Mouse (Mus musculus) forebrain, embryonic 16.5 days (tissue): Measurements from ENCODE around the gene Eno3. TPM values are rescaled to one million over a fixed set of nuclear protein-coding genes. Genes with fewer than 3 reads are reported as not detected.

Experiments used
- ATAC-seq: fragments of 200-750 bp; cut with Nextera tagmentation; 2 replicates; pipeline ENCODE4 v1.8.0; 2017; ENCODE audit warnings: mild to moderate bottlenecking, moderate library complexity
- H3K27ac ChIP-seq: fragments of 300-500 bp; sonication (generic); 2 replicates; pipeline ENCODE4 v1.5.1; 2014; ENCODE audit warnings: low read length, control low read depth
- H3K27me3 ChIP-seq: fragments of 300-500 bp; sonication (generic); replicated peaks from 2 replicates; pipeline ENCODE4 v1.6.1; 2014; ENCODE audit warnings: low read length; ENCODE audit not compliant: control insufficient read depth, insufficient read depth
- H3K36me3 ChIP-seq: fragments of 300-500 bp; sonication (generic); 2 replicates; pipeline ENCODE4 v1.6.1; 2014; ENCODE audit not compliant: control insufficient read depth, insufficient read depth
- H3K4me1 ChIP-seq: fragments of 300-500 bp; sonication (generic); replicated peaks from 2 replicates; pipeline ENCODE4 v1.6.1; 2014; ENCODE audit warnings: low read length; ENCODE audit not compliant: control insufficient read depth, insufficient read depth
- H3K4me2 ChIP-seq: fragments of 300-500 bp; sonication (generic); 2 replicates; pipeline ENCODE4 v1.6.1; 2014; ENCODE audit warnings: mild to moderate bottlenecking, low read length, control low read depth
- H3K4me3 ChIP-seq: fragments of 300-500 bp; sonication (generic); replicated peaks from 2 replicates; pipeline ENCODE4 v1.5.1; 2014; ENCODE audit warnings: mild to moderate bottlenecking, low read length, control low read depth
- H3K9ac ChIP-seq: fragments of 300-500 bp; sonication (generic); replicated peaks from 2 replicates; pipeline ENCODE4 v1.6.1; 2014; ENCODE audit warnings: low read depth, low read length, control low read depth
- H3K9me3 ChIP-seq: fragments of 300-500 bp; sonication (generic); 2 replicates; pipeline ENCODE4 v1.6.1; 2016; ENCODE audit warnings: low read length; ENCODE audit not compliant: control insufficient read depth
- WGBS: fragments of 180-500 bp; shearing (Covaris S2); extraction: QIAGEN DNeasy Blood & Tissue Kit; methylation state at CpG from one replicate; pipeline ENCODE4 v1.1.7; 2014; 5-methylcytosine and 5-hydroxymethylcytosine counted together
- polyA plus RNA-seq: library from polyadenylated mRNA; unstranded; fragments of >200 nt; fragmentation: Nextera tagmentation; extraction: Ambion mirVana; gene quantifications from 2 replicates; pipeline ENCODE4 v1.2.1, GENCODE M21; 2015

Eno3 gene
- polyA plus RNA-seq, 1 experiment from 2014 or later = 6.5 TPM

DNA sequence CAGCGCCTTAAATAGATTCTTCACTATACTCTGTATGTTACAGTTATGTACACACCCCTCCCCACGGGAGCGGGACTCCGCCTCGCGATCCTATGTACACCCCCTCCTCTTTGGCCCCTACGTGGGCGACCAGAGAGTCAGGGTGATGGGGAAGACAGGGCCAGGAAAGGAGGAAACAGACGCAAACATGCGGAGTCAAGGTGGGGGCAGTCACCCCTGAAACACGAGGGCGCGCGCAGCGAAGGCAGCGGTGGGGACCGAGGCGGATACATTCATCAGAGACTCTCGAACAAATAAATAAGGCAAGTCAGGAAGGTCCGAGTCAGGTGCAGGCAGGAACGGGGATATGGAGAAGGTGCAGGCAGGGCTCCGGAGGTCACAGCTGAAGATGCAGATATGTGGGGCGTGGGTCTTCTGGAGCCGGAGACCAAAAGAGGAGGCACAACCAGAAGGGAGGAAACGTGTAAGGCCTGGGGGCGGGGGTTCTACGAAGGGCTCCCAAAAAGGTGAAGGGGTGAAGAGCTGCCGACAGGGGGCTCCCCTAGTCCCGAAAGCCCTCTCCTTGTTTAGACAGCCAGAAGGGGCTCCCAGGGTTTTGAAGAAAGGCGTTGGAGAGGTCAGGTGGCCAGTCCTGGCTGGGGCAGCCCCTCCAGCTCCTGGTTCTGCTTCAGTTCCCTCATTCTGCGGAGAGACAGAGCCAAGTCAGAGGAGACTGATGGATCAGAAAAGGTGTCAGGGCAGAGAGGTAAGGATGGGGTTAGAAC lies 12.8 kb downstream of the Eno3 start:
- ATAC-seq = peak; percentile 26

DNA sequence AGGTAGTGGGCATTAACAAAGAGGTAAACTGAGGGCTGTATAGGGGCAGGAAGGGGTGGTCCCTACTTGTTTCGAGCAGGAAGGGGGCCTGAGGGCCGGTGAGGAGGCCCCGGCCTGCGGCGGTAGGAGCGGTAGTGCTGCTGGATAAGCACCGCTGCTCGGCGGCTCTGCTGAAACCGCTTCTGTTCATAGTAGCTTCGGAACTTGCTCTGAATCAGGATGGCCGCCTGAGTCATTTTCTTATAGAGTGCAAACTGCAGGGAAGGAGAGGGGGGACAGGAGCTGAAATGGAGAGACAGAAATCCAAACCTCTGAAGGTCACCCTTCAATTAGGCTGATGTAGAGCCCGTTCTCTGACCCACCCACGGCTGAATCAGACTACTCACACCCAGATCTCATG lies 13.5 kb downstream of the Eno3 start:
- WGBS = 38% methylated on average over 14 of the region's 14 CpGs
- Histone ChIP-seq H3K9ac (peak overlapping the region; percentile 63), H3K36me3 (no peaks in the 10 kb centered on the region; the same call in 1 of the 2 replicates), H3K27me3 (no peaks in the 10 kb centered on the region), H3K27ac (peak overlapping the region; percentile 97), H3K9me3 (no peaks in the 10 kb centered on the region), H3K4me3 (peak overlapping the region; percentile 66), H3K4me2 (peak overlapping the region; percentile 85), H3K4me1 (peaks cover 24% of the 10 kb centered on the region)
- ATAC-seq = no peak

More for the DNA sequence above, 12.8 kb downstream of the Eno3 start:
- Histone ChIP-seq H3K9me3 (no peaks in the 10 kb centered on the region), H3K9ac (peak overlapping the region; percentile 63), H3K4me3 (peak overlapping the region; percentile 66), H3K4me2 (peak overlapping the region; percentile 85), H3K27me3 (no peaks in the 10 kb centered on the region), H3K36me3 (peaks cover 5% of the 10 kb centered on the region), H3K27ac (peak overlapping the region; percentile 97), H3K4me1 (peaks cover 24% of the 10 kb centered on the region)
- 0% methylated on average over 31 of the region's 31 CpGs for WGBS

DNA sequence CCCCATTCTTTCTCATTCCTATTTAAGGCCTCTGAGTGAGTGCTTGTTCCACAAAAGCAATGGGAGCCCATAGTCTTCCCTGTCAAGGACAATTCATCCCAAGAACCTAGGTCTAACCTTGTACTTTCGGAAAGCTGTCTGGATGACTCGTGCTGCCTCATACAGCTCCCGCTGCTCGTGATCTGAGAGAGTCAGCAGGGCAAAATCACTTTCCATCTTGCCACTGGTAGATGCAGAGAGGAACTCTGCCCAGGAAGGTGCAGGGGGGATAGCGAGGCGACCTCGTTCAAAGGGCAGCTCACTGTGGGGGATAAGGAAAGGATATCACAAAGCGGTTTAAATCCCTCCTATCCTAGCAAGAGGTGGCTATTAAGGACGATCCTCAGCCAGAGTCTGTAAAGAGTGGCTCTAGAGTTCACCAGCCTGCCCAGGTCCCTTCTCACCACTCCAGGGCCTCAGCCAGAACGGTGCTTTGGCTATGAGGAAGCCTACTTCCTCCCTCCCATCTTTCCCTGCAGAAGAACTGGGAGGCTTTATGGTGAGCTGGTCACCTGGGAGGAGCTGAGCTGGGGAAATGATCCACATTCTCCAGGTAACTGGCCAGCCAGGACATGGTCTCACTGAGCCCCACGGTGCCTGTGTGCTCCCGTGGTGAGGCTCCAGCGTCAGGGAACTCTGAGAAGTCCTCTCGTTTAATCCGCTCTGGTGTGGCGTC lies 14.5 kb downstream of the Eno3 start:
- Histone ChIP-seq H3K4me2 (no peak overlapping the region), H3K9me3 (no peaks in the 10 kb centered on the region), H3K4me3 (no peak overlapping the region), H3K36me3 (no peaks in the 10 kb centered on the region; the same call in 1 of the 2 replicates), H3K27ac (no peak overlapping the region), H3K4me1 (peaks cover 24% of the 10 kb centered on the region), H3K9ac (no peak overlapping the region), H3K27me3 (no peaks in the 10 kb centered on the region)
- ATAC-seq = no peak
- WGBS = 81% methylated on average over 16 of the region's 16 CpGs

DNA sequence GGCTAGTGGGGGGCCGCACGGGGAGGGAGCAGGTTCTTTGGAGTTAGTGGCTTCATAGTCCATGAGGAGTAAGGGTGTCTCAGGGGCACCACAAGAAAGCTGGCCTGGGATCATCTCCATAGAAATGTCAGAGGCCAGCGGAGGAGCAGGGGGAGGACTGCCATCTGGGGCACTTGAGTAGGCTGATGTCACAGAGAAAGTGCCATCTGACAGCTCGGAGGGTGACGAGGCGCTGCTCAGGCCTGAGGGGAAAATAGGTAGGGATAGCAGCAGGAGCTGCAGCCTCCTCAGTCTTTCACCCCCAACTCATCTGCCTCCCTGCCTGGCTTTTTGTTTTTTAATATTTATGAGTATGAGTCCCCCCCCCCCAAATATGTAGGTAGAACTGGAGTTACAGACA lies 17.0 kb downstream of the Eno3 start:
- Histone ChIP-seq H3K27me3 (no peaks in the 10 kb centered on the region), H3K36me3 (no peaks in the 10 kb centered on the region; the same call in 1 of the 2 replicates), H3K27ac (no peak overlapping the region), H3K9ac (no peak overlapping the region), H3K4me2 (no peak overlapping the region), H3K9me3 (no peaks in the 10 kb centered on the region), H3K4me3 (no peak overlapping the region), H3K4me1 (peaks cover 13% of the 10 kb centered on the region)
- WGBS = 58% methylated on average over 6 of the region's 6 CpGs
- no peak for ATAC-seq

DNA sequence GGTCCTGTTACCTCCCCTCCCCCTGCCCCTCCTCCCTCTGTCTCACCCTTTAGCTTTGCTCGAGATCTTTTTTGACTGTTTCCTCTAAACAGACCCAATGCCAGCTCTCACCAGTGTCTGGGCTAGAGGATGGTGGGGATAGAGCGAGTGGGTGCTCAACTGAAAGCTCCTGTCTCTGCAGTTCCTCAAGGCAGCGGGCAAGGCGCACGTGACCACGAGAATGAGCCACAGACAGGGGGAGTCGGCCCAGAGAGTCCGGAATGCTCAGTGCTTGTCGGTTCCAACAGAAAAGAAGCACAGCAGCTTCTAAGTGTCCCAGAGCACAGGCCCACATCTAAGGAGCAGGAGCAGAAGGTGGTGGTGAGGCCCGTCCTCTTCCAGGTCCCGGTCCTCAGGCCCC lies 17.5 kb downstream of the Eno3 start:
- peaks cover 3% of the 10 kb centered on the region for H3K36me3 ChIP-seq
- ATAC-seq = no peak
- WGBS = 70% methylated on average over 11 of the region's 11 CpGs

DNA sequence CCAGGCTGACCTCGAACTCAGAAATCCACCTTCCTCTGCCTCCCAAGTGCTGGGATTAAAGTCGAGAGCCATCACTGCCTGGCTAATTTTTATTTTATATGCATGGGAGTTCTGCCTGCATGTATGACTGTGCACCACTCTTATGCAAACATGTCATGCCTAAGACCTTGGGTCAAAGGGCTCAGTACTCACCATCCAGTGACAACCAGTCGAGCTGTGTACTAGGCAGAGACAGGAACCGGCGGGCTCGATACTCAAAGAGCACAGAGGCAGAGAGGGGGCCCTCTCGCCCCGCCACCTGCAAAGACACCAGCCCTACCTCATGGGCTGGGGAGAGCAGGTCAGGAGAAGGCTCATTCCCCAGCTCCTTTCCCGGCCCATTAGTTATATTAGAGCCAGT lies 21.1 kb downstream of the Eno3 start:
- no peak overlapping the region for H3K4me3 ChIP-seq
- H3K27ac ChIP-seq = no peak overlapping the region
- H3K9me3 ChIP-seq = no peaks in the 10 kb centered on the region
- ATAC-seq = no peak
- H3K36me3 ChIP-seq = peaks cover 6% of the 10 kb centered on the region
- H3K9ac ChIP-seq = no peak overlapping the region
- H3K4me2 ChIP-seq = no peak overlapping the region
- H3K27me3 ChIP-seq = no peaks in the 10 kb centered on the region
- peaks cover 9% of the 10 kb centered on the region for H3K4me1 ChIP-seq
- WGBS = 81% methylated on average over 9 of the region's 9 CpGs

More for the DNA sequence above, 17.5 kb downstream of the Eno3 start:
- Histone ChIP-seq H3K9me3 (no peaks in the 10 kb centered on the region), H3K4me3 (no peak overlapping the region), H3K27me3 (no peaks in the 10 kb centered on the region), H3K27ac (no peak overlapping the region), H3K9ac (no peak overlapping the region), H3K4me1 (peaks cover 13% of the 10 kb centered on the region), H3K4me2 (no peak overlapping the region)

DNA sequence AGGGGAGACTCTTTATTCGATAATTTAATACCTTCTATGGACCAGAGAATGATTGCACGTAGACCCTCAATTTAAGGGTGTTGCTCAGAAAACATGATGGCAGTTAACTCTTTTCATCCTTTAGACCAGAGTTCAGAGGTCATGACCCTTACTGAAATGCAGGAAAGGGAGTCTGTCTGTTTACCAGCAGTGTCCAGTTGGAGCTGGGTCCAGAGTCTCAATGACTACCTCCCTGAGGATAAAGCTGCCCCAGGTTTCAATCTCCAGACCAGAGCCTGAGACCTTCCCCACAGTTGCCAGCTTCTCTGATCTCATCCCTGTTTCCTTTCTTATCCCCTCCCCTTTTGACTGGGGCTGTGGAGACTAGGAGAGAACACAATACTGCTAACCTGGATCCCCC lies 21.6 kb downstream of the Eno3 start:
- H3K27ac ChIP-seq = no peak overlapping the region
- peaks cover 8% of the 10 kb centered on the region for H3K36me3 ChIP-seq
- H3K27me3 ChIP-seq = no peaks in the 10 kb centered on the region
- no peak overlapping the region for H3K4me3 ChIP-seq
- no peak overlapping the region for H3K4me2 ChIP-seq
- ATAC-seq = no peak
- H3K9me3 ChIP-seq = no peaks in the 10 kb centered on the region
- H3K4me1 ChIP-seq = peaks cover 9% of the 10 kb centered on the region
- WGBS = 76% methylated on average over 2 of the region's 2 CpGs
- no peak overlapping the region for H3K9ac ChIP-seq

DNA sequence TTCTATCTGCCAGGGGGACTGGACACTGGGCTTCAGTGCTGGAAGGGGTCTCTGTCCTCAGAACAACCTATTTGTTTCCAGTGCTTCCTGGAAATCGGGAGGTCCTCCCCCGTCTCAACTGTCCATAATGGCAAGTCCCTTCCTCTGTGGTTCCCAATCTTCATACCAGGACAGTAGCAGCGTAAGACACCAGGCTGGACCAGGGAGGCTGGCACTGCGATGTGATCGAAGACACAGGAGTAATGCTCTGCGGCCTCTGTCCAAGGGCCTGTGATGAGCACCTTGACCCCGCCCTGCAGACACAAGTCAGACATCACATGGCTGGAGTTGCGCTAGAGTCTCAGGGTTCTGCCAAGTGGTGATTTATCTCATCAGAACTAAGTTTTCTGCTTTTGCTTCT lies 22.4 kb downstream of the Eno3 start:
- no peak overlapping the region for H3K9ac ChIP-seq
- 95% methylated on average over 8 of the region's 8 CpGs for WGBS
- no peak overlapping the region for H3K27ac ChIP-seq
- no peaks in the 10 kb centered on the region for H3K27me3 ChIP-seq
- peaks cover 12% of the 10 kb centered on the region for H3K36me3 ChIP-seq
- no peaks in the 10 kb centered on the region for H3K9me3 ChIP-seq
- ATAC-seq = no peak
- no peak overlapping the region for H3K4me3 ChIP-seq
- peaks cover 9% of the 10 kb centered on the region for H3K4me1 ChIP-seq
- H3K4me2 ChIP-seq = no peak overlapping the region

DNA sequence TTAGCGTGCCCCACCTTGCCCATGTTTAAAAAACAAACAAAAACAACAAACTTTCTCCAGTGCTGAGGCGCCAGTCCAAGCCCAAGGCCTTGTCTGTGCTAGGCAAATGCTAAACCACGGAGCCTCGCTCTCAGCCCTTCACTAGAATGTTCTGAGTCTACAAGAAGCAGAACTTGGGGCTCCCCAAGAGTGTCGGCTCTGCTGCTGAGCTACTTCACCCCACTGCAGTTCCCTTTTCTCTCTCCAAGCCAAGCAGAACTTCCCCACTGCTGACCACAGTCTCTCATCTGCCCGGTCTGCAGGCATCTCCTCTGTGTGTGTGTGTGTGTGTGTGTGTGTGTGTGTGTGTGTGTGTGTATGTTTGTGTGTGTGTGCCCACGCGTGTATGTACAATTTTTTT lies 22.9 kb downstream of the Eno3 start:
- Histone ChIP-seq H3K9me3 (no peaks in the 10 kb centered on the region), H3K4me3 (no peak overlapping the region), H3K27me3 (no peaks in the 10 kb centered on the region), H3K4me2 (no peak overlapping the region), H3K9ac (no peak overlapping the region), H3K27ac (no peak overlapping the region), H3K36me3 (peaks cover 12% of the 10 kb centered on the region), H3K4me1 (peaks cover 9% of the 10 kb centered on the region)
- ATAC-seq = no peak
- WGBS = 92% methylated on average over 8 of the region's 8 CpGs
